Mouse (Mus musculus) C2C12 (cell line): Measurements from ENCODE around the gene Cacng8.

Source experiments
- CTCF ChIP-seq: IDR thresholded peaks from one replicate; pipeline ENCODE4 v1.5.1; 2011; ENCODE audit not compliant: control insufficient read depth, insufficient read depth, insufficient read length
- MAX ChIP-seq: IDR thresholded peaks from one replicate; pipeline ENCODE4 v1.6.1; 2011; ENCODE audit warnings: mild to moderate bottlenecking, control low read depth
- USF1 ChIP-seq: IDR thresholded peaks from one replicate; pipeline ENCODE4 v1.6.1; 2011; ENCODE audit warnings: low read depth, mild to moderate bottlenecking, control low read depth, moderate library complexity

- TF ChIP-seq USF1 (no peak), CTCF (no peak), MAX (no peak)
Observed at GRCm38 (mm10) chr7:3367569-3367968, 22.9 kb upstream of the Cacng8 start.
